Mouse (Mus musculus): ENCODE data around the gene Commd8. TPM values are rescaled to one million over a fixed set of nuclear protein-coding genes. Genes with fewer than 3 reads are reported as not detected.

Gene Commd8
- 152 TPM in 2 replicates for polyA plus RNA-seq (2016; fragmentation: Nextera tagmentation; extraction: Ambion mirVana)

DNA sequence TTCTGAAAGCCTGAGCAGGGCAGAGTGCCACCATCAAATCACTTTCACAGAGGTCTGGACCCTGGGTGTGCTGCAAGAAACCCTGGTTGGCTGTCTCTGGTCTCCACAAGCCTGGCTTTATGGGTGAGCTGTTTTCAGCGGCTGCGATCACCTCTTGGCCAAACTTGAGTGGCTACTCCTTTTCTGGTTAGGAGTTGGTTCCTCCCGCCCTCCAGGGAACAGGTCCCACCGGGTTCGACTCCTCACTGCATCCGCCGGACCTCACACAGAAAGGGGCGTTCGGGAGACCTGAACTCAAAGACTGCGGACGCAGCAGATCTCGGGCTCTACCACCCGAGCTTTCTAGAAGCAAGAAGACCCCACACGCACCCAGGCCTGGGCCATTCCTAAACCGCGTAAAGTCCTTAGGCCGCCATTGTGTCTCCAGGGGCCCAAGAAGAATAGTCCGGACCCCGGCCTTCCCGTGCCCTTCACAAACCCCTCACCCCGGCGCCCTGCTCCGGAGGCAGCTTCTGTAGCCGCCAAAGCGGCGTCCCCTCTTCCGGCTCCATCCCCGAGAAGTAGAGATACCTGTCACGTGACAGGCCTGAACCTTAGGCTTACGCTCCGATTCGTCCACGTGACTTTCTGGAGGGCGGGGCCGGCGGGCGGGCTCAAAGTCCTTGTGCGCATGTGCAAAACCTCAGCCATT lies at the start of gene Commd8:
Commd8 (minus strand) TSS at position 596 of the 691 bp plus-strand sequence.
- peak within 1 kb of the TSS; percentile 92 for H3K27ac ChIP-seq
- H3K4me3 ChIP-seq = peak within 1 kb of the TSS; percentile 82
- no peaks in the 10 kb centered on the region for H3K9me3 ChIP-seq (replicated peaks)
- H3K27me3 ChIP-seq (ENCODE audit: low read depth, poor library complexity, severe bottlenecking) = no peaks in the 10 kb centered on the region
- peaks cover 18% of the 10 kb centered on the region for H3K36me3 ChIP-seq
- DNase-seq (ENCODE audit: low spot score) = peak; percentile 97
- WGBS = under 1% methylated on average over 38 of the region's 38 CpGs
- peaks cover 11% of the 10 kb centered on the region for H3K4me1 ChIP-seq

DNA sequence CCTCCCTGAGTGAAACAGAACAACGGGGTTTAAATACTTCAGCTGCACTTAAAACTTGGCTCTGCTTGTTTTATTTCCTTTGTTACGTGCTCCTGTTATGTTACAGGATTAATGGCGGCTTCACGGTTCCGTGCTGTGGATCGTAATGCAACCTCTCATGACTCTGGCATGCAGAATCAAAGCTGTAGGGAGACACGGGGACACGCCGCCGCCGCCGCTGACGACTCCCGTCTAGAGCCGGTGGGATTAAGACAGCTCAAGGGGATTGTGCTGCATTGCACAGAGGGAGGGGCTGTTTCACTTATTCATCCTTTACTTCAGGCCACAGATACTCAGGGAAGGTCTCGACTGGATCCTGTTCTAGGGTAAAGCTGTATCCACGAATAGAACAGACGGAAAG lies 43.8 kb upstream of the Commd8 start:
- no peaks in the 10 kb centered on the region for H3K27me3 ChIP-seq (ENCODE audit: low read depth, poor library complexity, severe bottlenecking)
- no peak overlapping the region for H3K27ac ChIP-seq
- H3K9me3 ChIP-seq (replicated peaks) = no peaks in the 10 kb centered on the region
- no peak overlapping the region for H3K4me3 ChIP-seq
- H3K36me3 ChIP-seq = no peaks in the 10 kb centered on the region
- no peak for DNase-seq (ENCODE audit: low spot score)
- H3K4me1 ChIP-seq = no peaks in the 10 kb centered on the region
- 89% methylated on average over 18 of the region's 18 CpGs for whole genome bisulfite sequencing

DNA sequence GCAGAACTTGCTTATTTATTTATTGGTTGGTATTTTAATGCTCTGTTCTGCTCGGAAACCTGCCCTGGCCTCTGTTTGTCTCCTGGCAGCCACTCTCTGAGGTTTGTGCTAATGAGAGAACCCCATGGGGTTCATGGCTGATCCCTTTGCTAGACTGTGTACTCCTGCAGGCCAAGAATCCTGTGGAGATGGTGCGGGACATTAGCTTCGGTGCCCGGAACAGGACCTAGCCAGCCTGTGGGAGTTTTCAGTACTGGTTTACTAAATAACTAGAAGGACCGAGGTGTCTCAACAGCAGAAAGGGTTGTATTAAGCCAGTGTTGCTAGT lies 42.8 kb upstream of the Commd8 start:
- no peaks in the 10 kb centered on the region for H3K9me3 ChIP-seq (replicated peaks)
- no peak overlapping the region for H3K4me3 ChIP-seq
- H3K36me3 ChIP-seq = no peaks in the 10 kb centered on the region
- H3K27ac ChIP-seq = no peak overlapping the region
- 86% methylated on average over 5 of the region's 5 CpGs for WGBS
- H3K4me1 ChIP-seq = no peaks in the 10 kb centered on the region
- DNase-seq (ENCODE audit: low spot score) = no peak
- no peaks in the 10 kb centered on the region for H3K27me3 ChIP-seq (ENCODE audit: low read depth, poor library complexity, severe bottlenecking)

DNA sequence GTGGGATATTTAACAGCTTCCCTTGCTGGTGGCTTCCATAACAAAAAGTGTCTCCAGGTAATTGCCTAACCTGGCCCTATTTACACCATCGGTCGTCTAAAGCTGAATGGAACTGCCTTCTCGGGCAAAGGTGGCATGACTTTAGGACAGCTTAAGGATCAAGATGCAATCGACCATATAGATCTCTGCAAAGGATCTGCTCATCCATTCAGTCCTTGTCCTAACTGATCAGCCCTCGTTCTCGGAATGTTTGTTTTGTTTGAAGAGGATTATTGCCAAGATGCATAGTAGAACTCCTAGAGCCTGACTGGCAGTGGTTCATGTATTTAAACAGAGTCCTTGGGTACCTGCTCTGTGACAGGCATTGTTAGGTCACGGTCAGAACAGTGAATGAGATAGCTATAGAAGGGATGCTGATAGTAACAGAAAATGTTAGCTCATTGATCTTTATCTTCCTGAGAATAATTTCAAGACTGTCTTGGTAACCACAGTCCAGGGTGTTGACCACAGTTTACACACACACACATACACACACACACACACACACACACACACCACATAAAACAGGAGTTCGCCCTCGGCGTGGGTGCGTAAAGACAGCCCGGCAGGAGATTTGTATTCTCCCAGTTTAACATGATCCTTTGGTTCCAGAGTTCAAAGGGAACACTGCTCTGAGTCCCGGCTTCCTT lies 42.3 kb upstream of the Commd8 start:
- Histone ChIP-seq H3K36me3 (no peaks in the 10 kb centered on the region), H3K27me3 (ENCODE audit: low read depth, poor library complexity, severe bottlenecking) (no peaks in the 10 kb centered on the region), H3K4me1 (no peaks in the 10 kb centered on the region), H3K9me3 (replicated peaks) (no peaks in the 10 kb centered on the region), H3K4me3 (no peak overlapping the region), H3K27ac (no peak overlapping the region)
- DNase-seq (ENCODE audit: low spot score) = no peak
- WGBS = 82% methylated on average over 13 of the region's 13 CpGs

DNA sequence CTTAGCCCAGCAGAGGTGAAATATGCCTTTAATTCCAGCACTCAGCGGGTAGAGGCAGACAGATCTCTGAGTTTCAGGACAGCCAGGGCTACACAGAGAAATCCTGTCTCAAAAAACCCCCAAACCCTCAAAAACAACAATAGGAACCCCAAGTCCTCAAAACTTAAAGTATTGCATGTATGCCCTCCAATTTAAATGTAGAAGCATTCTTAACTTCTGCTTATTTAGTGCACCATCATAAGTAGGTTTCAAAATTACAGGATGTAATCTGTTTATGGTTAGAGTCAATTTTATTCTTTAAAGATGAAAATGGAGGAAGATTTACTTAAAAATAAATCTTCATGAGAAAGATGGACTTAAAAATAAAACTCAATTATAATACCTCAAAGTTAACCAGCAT lies 40.5 kb upstream of the Commd8 start:
- Histone ChIP-seq H3K27me3 (ENCODE audit: low read depth, poor library complexity, severe bottlenecking) (no peaks in the 10 kb centered on the region), H3K36me3 (no peaks in the 10 kb centered on the region), H3K4me3 (no peak overlapping the region), H3K4me1 (peaks cover 11% of the 10 kb centered on the region), H3K9me3 (replicated peaks) (no peaks in the 10 kb centered on the region), H3K27ac (no peak overlapping the region)
- no peak for DNase-seq (ENCODE audit: low spot score)
- WGBS = 86% methylated on average over 1 of the region's 1 CpGs

DNA sequence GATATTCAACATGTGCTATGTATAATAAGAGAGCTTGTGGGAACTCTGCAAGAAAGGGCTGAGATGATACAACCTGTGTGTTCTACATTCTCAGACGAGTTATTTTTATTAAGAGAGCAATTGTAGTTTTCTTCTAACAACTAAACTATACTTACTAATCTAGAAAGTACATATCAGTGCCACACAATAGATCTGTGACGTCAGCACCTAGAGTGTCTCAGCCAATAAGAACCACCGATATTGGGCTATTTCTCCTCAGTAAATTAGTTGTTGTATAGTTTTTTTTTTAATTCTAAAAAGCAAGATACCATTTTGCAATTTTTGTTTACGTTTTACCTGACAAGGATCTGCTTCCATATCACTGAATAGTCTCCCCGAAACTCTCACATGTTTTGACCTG lies 37.3 kb upstream of the Commd8 start:
- Histone ChIP-seq H3K9me3 (replicated peaks) (no peaks in the 10 kb centered on the region), H3K4me3 (no peak overlapping the region), H3K36me3 (no peaks in the 10 kb centered on the region), H3K4me1 (peaks cover 23% of the 10 kb centered on the region), H3K27ac (no peak overlapping the region), H3K27me3 (ENCODE audit: low read depth, poor library complexity, severe bottlenecking) (no peaks in the 10 kb centered on the region)
- 95% methylated on average over 5 of the region's 5 CpGs for WGBS
- DNase-seq (ENCODE audit: low spot score) = no peak

DNA sequence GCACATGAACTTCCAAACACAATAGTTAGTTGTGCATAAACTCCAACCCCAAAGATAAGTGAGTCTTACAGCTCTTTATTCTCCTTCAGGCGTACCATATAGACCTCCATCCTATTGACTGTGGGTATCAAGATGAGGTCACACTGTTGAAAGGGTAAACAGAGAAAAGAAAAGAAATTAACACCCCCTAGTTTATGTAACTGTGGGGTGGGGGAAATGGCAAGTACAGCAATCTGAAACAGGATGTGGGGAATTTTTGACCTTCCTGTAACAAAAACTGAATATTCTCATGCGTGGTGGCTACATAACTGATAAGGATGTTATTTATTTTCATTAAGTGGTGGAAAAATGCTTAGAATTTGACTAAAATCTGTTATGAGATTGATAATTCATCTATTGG lies 36.5 kb upstream of the Commd8 start:
- no peak overlapping the region for H3K27ac ChIP-seq
- no peak for DNase-seq (ENCODE audit: low spot score)
- H3K27me3 ChIP-seq (ENCODE audit: low read depth, poor library complexity, severe bottlenecking) = no peaks in the 10 kb centered on the region
- H3K4me3 ChIP-seq = no peak overlapping the region
- H3K9me3 ChIP-seq (replicated peaks) = no peaks in the 10 kb centered on the region
- H3K4me1 ChIP-seq = peaks cover 23% of the 10 kb centered on the region
- no peaks in the 10 kb centered on the region for H3K36me3 ChIP-seq
- WGBS = 86% methylated on average over 2 of the region's 2 CpGs

DNA sequence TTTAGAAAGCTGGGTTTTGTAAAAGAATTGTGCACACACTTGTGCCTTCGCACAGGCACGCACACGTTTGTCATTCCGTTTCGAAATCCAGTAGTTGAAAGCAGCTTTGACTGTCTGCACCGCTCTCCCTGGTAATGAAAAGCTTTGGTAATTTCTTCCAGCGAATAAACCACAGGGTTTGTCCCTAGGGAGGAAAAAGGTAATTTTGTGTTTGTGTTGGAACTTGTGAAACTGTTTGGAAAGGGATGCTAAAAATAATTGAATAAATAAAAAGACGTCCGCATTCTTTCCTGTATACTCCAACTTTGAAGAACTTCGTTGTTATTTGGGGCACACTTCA lies 35.7 kb upstream of the Commd8 start:
- Histone ChIP-seq H3K9me3 (replicated peaks) (no peaks in the 10 kb centered on the region), H3K27me3 (ENCODE audit: low read depth, poor library complexity, severe bottlenecking) (no peaks in the 10 kb centered on the region), H3K27ac (peak overlapping the region; percentile 82), H3K4me3 (peak overlapping the region; percentile 67), H3K4me1 (peaks cover 23% of the 10 kb centered on the region), H3K36me3 (no peaks in the 10 kb centered on the region)
- WGBS = 13% methylated on average over 10 of the region's 10 CpGs
- DNase-seq (ENCODE audit: low spot score) = no peak

DNA sequence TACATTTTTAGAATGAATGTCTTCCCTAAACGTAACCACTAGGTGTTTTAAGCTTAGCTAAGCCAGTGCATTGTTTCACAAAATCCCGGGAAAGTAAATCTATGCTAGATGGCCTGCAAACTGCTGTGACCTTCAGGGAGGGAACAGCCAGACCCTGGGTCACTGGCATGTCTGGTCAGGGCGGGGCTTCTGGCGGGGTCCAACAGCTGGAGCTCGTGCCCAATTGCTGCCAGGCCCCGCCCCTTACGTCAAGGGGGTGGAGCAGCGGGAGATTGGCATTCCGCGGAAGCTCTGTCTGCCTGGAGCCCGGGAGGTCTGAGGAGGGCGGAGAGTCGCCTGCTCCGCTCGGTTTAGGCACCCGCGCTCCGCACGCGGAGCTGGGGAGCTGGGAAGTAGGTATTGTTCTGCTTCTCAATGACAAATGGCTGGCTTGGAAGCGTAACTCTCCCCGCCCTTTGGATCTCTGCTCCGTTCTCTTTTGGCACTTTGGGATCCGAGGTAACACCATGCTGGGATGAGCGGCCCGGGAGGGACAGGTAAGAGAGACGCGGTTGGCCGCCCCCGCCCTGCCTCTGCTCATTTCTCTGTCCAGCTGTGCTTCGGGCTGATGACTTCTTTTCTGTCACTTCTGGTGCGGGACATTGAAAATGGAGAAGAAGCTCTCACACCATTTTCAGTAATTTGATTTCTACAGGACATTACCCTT lies 35.2 kb upstream of the Commd8 start:
- H3K9me3 ChIP-seq (replicated peaks) = no peaks in the 10 kb centered on the region
- H3K27me3 ChIP-seq (ENCODE audit: low read depth, poor library complexity, severe bottlenecking) = no peaks in the 10 kb centered on the region
- peak overlapping the region; percentile 82 for H3K27ac ChIP-seq
- peaks cover 23% of the 10 kb centered on the region for H3K4me1 ChIP-seq
- WGBS = 1% methylated on average over 32 of the region's 32 CpGs
- H3K4me3 ChIP-seq = peak overlapping the region; percentile 67
- no peaks in the 10 kb centered on the region for H3K36me3 ChIP-seq
- DNase-seq (ENCODE audit: low spot score) = peak; percentile 92

DNA sequence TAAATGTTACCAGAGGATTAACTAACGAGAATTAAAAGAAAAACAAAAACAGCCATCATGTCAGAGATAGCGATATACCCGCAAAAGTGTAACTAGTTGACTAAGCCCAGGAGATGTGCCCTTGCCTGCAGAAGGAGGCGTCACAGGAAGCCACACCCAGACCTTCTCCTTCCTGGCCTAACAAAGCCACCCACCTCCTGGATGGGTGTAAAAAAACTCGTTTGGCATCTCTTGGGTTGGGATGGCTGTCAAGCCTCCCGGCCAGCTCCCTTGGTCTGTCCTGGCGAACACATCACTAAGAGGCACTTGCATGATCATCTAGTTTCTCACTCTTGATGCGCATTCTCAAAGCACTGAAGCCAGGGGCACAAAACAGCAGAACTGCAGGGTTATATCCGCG lies 34.0 kb upstream of the Commd8 start:
- H3K4me1 ChIP-seq = peaks cover 23% of the 10 kb centered on the region
- WGBS = 45% methylated on average over 10 of the region's 10 CpGs
- H3K27me3 ChIP-seq (ENCODE audit: low read depth, poor library complexity, severe bottlenecking) = no peaks in the 10 kb centered on the region
- H3K4me3 ChIP-seq = no peak overlapping the region
- no peak for DNase-seq (ENCODE audit: low spot score)
- H3K36me3 ChIP-seq = no peaks in the 10 kb centered on the region
- no peak overlapping the region for H3K27ac ChIP-seq
- no peaks in the 10 kb centered on the region for H3K9me3 ChIP-seq (replicated peaks)

DNA sequence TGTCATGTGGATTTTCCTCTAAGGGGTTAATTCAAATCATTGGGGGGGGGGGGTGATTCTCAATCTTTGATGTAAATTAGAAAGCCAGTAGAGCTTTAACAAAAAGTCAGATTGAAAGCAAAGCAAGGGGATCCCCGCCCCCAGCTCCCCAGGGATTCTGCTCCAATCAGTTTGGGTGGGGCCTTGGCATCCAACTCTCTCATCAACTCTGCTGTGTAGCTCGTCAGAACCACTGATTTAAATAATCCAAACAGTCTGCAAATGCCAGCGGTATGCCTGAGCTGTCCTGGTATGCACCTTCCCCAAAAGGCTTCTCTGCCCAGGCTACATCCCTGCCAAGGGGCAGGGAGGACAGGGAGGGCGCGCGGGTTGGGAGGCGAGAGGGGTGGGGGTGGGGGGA lies 33.6 kb upstream of the Commd8 start:
- Histone ChIP-seq H3K27ac (no peak overlapping the region), H3K27me3 (ENCODE audit: low read depth, poor library complexity, severe bottlenecking) (no peaks in the 10 kb centered on the region), H3K4me3 (no peak overlapping the region), H3K9me3 (replicated peaks) (no peaks in the 10 kb centered on the region), H3K4me1 (peaks cover 23% of the 10 kb centered on the region), H3K36me3 (no peaks in the 10 kb centered on the region)
- no peak for DNase-seq (ENCODE audit: low spot score)
- 22% methylated on average over 7 of the region's 7 CpGs for WGBS

DNA sequence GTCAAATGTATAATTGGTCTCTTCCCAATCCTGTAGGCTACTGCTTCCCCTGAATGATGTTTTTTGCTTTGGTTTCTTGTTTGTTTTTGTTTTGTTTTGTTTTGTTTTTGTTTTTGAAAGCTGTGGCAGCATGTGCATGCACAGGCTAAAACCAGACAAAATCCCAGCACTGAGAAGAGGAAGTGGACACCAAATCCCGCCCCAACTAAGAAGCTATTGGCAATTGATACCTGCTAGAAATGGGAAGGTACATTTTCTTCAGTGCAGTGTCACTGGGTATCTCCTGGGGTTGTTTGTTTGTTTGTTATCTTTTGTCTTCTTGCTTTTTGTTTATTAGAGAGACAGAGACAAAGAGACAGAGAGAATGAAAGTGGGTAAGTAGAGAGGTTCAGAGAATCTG lies 27.5 kb upstream of the Commd8 start:
- no peaks in the 10 kb centered on the region for H3K27me3 ChIP-seq (ENCODE audit: low read depth, poor library complexity, severe bottlenecking)
- 91% methylated on average over 1 of the region's 1 CpGs for WGBS
- H3K4me1 ChIP-seq = no peaks in the 10 kb centered on the region
- no peaks in the 10 kb centered on the region for H3K36me3 ChIP-seq
- no peak for DNase-seq (ENCODE audit: low spot score)
- H3K27ac ChIP-seq = no peak overlapping the region
- no peaks in the 10 kb centered on the region for H3K9me3 ChIP-seq (replicated peaks)
- H3K4me3 ChIP-seq = no peak overlapping the region

DNA sequence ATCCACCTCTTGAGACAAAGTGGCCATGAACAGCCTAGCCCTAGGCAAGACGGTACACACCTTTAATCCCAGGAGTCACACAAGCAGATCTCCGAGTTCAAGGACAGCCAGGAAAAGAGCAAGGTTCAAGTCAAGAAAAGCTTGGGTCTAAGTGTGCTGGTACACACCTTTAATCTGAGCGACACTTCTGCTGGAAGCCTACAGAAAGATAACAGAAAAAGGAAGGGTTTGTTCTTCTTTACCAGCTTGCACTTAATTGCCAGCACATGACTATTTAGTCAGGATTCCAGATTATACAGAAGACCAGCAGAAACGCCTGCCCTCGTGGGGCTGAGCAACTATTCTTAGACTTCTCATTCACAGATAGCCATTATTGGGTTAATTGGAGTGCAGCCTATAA lies 23.9 kb upstream of the Commd8 start:
- 92% methylated on average over 5 of the region's 5 CpGs for WGBS

More for the DNA sequence above, 23.9 kb upstream of the Commd8 start:
- H3K4me3 ChIP-seq = no peak overlapping the region
- H3K9me3 ChIP-seq (replicated peaks) = no peaks in the 10 kb centered on the region
- H3K36me3 ChIP-seq = no peaks in the 10 kb centered on the region
- no peaks in the 10 kb centered on the region for H3K27me3 ChIP-seq (ENCODE audit: low read depth, poor library complexity, severe bottlenecking)
- H3K27ac ChIP-seq = no peak overlapping the region
- H3K4me1 ChIP-seq = no peaks in the 10 kb centered on the region
- no peak for DNase-seq (ENCODE audit: low spot score)
